Mouse (Mus musculus): ENCODE data around the gene Mrpl20. TPM values are rescaled to one million over a fixed set of nuclear protein-coding genes. Genes with fewer than 3 reads are reported as not detected.

Gene Mrpl20
- polyA plus RNA-seq, 3 experiments from 2014 or later = 105 to 200 (median 117) TPM

GRCm38 (mm10) chr4:155854991-155855390, 52.3 kb downstream of the Mrpl20 start:
- ATAC-seq = no peak

DNA sequence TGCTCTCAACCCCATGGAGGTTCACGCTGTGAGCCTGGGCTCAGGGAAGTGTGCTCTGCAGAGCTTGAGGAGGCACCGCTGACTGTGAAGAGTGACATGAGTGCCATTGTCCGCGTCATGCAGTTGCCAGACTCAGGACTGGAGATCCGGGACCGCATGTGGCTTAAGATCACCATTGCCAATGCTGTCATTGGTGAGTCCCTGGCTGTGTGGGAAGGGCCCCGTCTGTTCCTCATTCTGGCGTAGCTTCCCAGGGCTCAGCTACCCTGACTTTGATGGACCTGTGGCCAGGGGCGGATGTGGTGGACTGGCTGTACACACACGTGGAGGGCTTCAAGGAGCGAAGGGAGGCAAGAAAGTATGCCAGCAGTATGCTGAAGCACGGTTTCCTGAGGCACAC, 53.4 kb downstream of the Mrpl20 start:
- no peak for ATAC-seq

DNA sequence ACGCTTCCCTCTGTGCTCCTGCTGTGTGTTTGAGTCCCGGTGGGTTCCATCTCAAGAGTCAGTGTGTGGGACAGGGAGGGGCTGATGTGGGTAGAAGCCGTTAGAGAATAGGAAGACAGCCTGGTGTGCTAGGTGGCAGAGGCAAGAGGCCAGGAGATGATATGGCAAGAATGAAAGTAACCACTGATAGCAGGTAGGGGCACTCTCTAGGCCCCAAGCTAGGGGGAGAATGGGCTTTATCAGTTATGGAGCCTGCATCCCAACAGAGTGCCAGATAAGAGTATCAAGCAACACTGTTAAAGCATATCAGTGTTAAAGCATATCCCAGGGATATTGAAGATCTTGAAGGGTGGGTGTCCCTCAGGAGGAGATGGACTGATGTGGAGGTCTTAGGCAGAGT, 54.2 kb downstream of the Mrpl20 start:
- ATAC-seq = no peak

GRCm38 (mm10) chr4:155859318-155859717, 56.6 kb downstream of the Mrpl20 start:
- ATAC-seq = no peak

Other genes with a start within 250 kb of the Mrpl20 start
- 10 to 100 TPM; 50.9 to 55.9 (median 53.2) TPM for gene Nadk, start 240.5 kb upstream of the Mrpl20 start, polyA plus RNA-seq (2017; shearing (Covaris generic))
- 1 to 10 TPM; 7.9 to 9.1 (median 8.5) TPM for gene Slc35e2, start 201.5 kb upstream of the Mrpl20 start, polyA plus RNA-seq (2017; shearing (Covaris generic))
- 100 to 1,000 TPM in 2 of 3 experiments, 10 to 100 TPM in 1; 75.2 to 139 (median 116) TPM for gene Cdk11b, start 178.0 kb upstream of the Mrpl20 start, polyA plus RNA-seq (2017; shearing (Covaris generic))
- gene Gm10563, start 157.5 kb upstream of the Mrpl20 start, polyA plus RNA-seq (2017; shearing (Covaris generic)) = 1 to 10 TPM in 1 of 3 experiments, not detected in 2; 1.7 TPM
- not detected for gene Mmp23, start 149.5 kb upstream of the Mrpl20 start, polyA plus RNA-seq (2017; shearing (Covaris generic))
- 1 to 10 TPM; 3.1 to 5.2 (median 3.9) TPM for gene Mib2, start 133.7 kb upstream of the Mrpl20 start, polyA plus RNA-seq (2017; shearing (Covaris generic))
- 1 to 10 TPM in 1 of 3 experiments, under 1 TPM in 2; 0.16 to 1.6 (median 0.96) TPM for gene Fndc10, start 108.5 kb upstream of the Mrpl20 start, polyA plus RNA-seq (2017; shearing (Covaris generic))
- 100 to 1,000 TPM; 145 to 170 (median 154) TPM for gene Ssu72, start 98.1 kb upstream of the Mrpl20 start, polyA plus RNA-seq (2017; shearing (Covaris generic))
- under 1 TPM; 0.13 to 0.16 (median 0.13) TPM for gene Tmem240, start 68.1 kb upstream of the Mrpl20 start, polyA plus RNA-seq (2017; shearing (Covaris generic))
- gene Atad3a, start 41.8 kb upstream of the Mrpl20 start, polyA plus RNA-seq (2017; shearing (Covaris generic)) = 10 to 100 TPM in 2 of 3 experiments, 1 to 10 TPM in 1; 9.8 to 27.2 (median 21.7) TPM
- gene Vwa1, start 28.2 kb upstream of the Mrpl20 start, polyA plus RNA-seq (2017; shearing (Covaris generic)) = under 1 TPM in 1 of 3 experiments, not detected in 2; 0.09 TPM
- gene Tmem88b, start 17.0 kb upstream of the Mrpl20 start, polyA plus RNA-seq (2017; shearing (Covaris generic)) = not detected
- gene Ankrd65, start 12.4 kb upstream of the Mrpl20 start, polyA plus RNA-seq (2017; shearing (Covaris generic)) = not detected
- gene Ccnl2, start 9.6 kb downstream of the Mrpl20 start, polyA plus RNA-seq (2017; shearing (Covaris generic)) = 100 to 1,000 TPM in 2 of 3 experiments, 10 to 100 TPM in 1; 83.8 to 128 (median 117) TPM
- gene Aurkaip1, start 28.4 kb downstream of the Mrpl20 start, polyA plus RNA-seq (2017; shearing (Covaris generic)) = 100 to 1,000 TPM; 206 to 219 (median 211) TPM
- gene Mxra8, start 36.8 kb downstream of the Mrpl20 start, polyA plus RNA-seq (2017; shearing (Covaris generic)) = 10 to 100 TPM in 2 of 3 experiments, under 1 TPM in 1; 0.69 to 18.3 (median 16.4) TPM
- 1 to 10 TPM; 2.0 to 3.8 (median 3.5) TPM for gene Dvl1, start 44.5 kb downstream of the Mrpl20 start, polyA plus RNA-seq (2017; shearing (Covaris generic))
- under 1 TPM; 0.16 to 0.40 (median 0.30) TPM for gene Tas1r3, start 60.5 kb downstream of the Mrpl20 start, polyA plus RNA-seq (2017; shearing (Covaris generic))
- 10 to 100 TPM; 14.2 to 19.2 (median 19.1) TPM for gene Cptp, start 66.6 kb downstream of the Mrpl20 start, polyA plus RNA-seq (2017; shearing (Covaris generic))
- 10 to 100 TPM; 81.9 to 88.2 (median 86.6) TPM for gene Ints11, start 66.7 kb downstream of the Mrpl20 start, polyA plus RNA-seq (2017; shearing (Covaris generic))
- 10 to 100 TPM; 14.1 to 20.3 (median 15.8) TPM for gene Pusl1, start 88.9 kb downstream of the Mrpl20 start, polyA plus RNA-seq (2017; shearing (Covaris generic))
- gene Acap3, start 88.9 kb downstream of the Mrpl20 start, polyA plus RNA-seq (2017; shearing (Covaris generic)) = 1 to 10 TPM; 4.0 to 9.1 (median 5.8) TPM
- gene Ube2j2, start 141.0 kb downstream of the Mrpl20 start, polyA plus RNA-seq (2017; shearing (Covaris generic)) = 10 to 100 TPM; 19.3 to 30.8 (median 29.6) TPM
- 1 to 10 TPM; 3.0 to 6.9 (median 5.6) TPM for gene C1qtnf12, start 159.4 kb downstream of the Mrpl20 start, polyA plus RNA-seq (2017; shearing (Covaris generic))
- 1 to 10 TPM in 1 of 3 experiments, under 1 TPM in 2; 0.63 to 1.0 (median 0.90) TPM for gene B3galt6, start 189.8 kb downstream of the Mrpl20 start, polyA plus RNA-seq (2017; shearing (Covaris generic))
- gene Sdf4, start 190.0 kb downstream of the Mrpl20 start, polyA plus RNA-seq (2017; shearing (Covaris generic)) = 100 to 1,000 TPM; 489 to 506 (median 496) TPM
- 100 to 1,000 TPM; 682 to 810 (median 720) TPM for gene Tnfrsf4, start 211.0 kb downstream of the Mrpl20 start, polyA plus RNA-seq (2017; shearing (Covaris generic))
- 100 to 1,000 TPM; 603 to 779 (median 637) TPM for gene Tnfrsf18, start 223.3 kb downstream of the Mrpl20 start, polyA plus RNA-seq (2017; shearing (Covaris generic))

All from inflammation-experienced regulatory T-cells, adult 6 months (primary cell).